Mouse (Mus musculus): Measurements from ENCODE around the gene Col1a1.

The Col1a1 gene

GRCm38 (mm10) chr11:94998041-94998531 lies 62.1 kb downstream of the Col1a1 start:
- no peak for DNase-seq

GRCm38 (mm10) chr11:95000128-95000527 lies 64.1 kb downstream of the Col1a1 start:
- no peak for DNase-seq

GRCm38 (mm10) chr11:95000548-95000947 lies 64.5 kb downstream of the Col1a1 start:
- peak; percentile 82 for DNase-seq

GRCm38 (mm10) chr11:95001058-95001457 lies 65.0 kb downstream of the Col1a1 start:
- DNase-seq, result peak; percentile 84

DNA sequence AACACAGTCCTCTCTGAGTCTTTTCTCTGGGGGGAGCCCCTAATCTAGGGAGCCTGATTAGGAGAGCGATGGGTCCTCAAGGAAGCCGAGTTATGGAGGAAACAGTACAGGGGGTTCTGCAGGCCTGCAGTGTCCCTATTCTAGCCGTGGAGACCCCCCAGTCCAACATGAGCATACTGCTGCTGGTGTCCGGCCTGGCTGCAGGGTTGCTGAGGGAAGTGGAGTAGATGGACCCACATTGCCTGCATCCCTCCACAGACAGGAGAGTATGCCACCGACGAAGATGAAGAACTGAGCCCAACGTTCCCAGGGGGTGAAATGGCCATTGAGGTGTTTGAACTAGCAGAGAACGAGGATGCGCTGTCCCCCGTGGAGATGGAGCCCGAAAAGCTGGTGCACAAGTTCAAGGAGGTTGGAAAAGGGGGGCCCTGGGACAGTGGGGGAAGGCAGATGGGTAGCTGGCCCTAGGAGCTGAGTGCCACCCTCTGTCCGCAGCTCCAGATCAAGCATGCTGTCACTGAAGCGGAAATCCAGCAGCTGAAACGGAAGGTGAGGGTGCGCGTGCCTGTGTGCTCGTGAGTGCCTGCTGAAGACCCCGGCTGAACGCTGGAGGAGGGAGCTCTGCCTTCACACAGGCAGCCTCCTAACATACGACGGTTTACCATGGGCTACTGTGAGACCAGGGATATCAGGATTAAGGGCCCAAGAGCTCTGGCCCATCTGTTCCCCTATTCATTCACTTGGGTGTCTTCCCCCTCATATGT lies 65.7 kb downstream of the Col1a1 start:
- no peak for DNase-seq
